Mouse (Mus musculus) lung, embryonic 14.5 days (tissue): ENCODE results near the gene Vars. TPM values are rescaled to one million over a fixed set of nuclear protein-coding genes. Genes with fewer than 3 reads are reported as not detected.
"Not testable (repeated sequence)": the region's sequence is repeated elsewhere in the genome, so short reads cannot be mapped to it uniquely, and the experiment has no call there.

ENCODE experiments used
- ATAC-seq: fragments of 200-750 bp; cut with Nextera tagmentation; 2 replicates; pipeline ENCODE4 v1.8.0; 2017; ENCODE audit warnings: mild to moderate bottlenecking, moderate TSS enrichment, moderate library complexity; ENCODE audit not compliant: insufficient read depth
- DNase-seq: peaks from one replicate; pipeline ENCODE4 v3.0.0-alpha.2; 2015
- H3K27ac ChIP-seq: fragments of 300-500 bp; sonication (generic); 2 replicates; pipeline ENCODE4 v1.5.1; 2014; ENCODE audit warnings: low read depth, mild to moderate bottlenecking, moderate library complexity
- H3K27me3 ChIP-seq: fragments of 300-500 bp; sonication (generic); 2 replicates; pipeline ENCODE4 v1.6.1; 2014; ENCODE audit warnings: low read length, control low read depth; ENCODE audit not compliant: insufficient read depth
- H3K36me3 ChIP-seq: fragments of 300-500 bp; sonication (generic); 2 replicates; pipeline ENCODE4 v1.6.1; 2014; ENCODE audit warnings: control low read depth; ENCODE audit not compliant: insufficient read depth
- H3K4me1 ChIP-seq: fragments of 300-500 bp; sonication (generic); 2 replicates; pipeline ENCODE4 v1.6.1; 2014; ENCODE audit warnings: antibody characterized with exemption, control low read depth; ENCODE audit not compliant: insufficient read depth
- H3K4me2 ChIP-seq: fragments of 300-500 bp; sonication (generic); 2 replicates; pipeline ENCODE4 v1.6.1; 2014; ENCODE audit warnings: mild to moderate bottlenecking
- H3K4me3 ChIP-seq: fragments of 300-500 bp; sonication (generic); 2 replicates; pipeline ENCODE4 v1.5.1; 2014; ENCODE audit warnings: low read depth, low read length
- H3K9ac ChIP-seq: fragments of 300-500 bp; sonication (generic); 2 replicates; pipeline ENCODE4 v1.6.1; 2014
- H3K9me3 ChIP-seq: fragments of 300-500 bp; sonication (generic); 2 replicates; pipeline ENCODE4 v1.6.1; 2016; ENCODE audit warnings: low read depth, low read length, control low read depth
- CTCF ChIP-seq: IDR thresholded peaks from 2 replicates; pipeline ENCODE4 v1.5.1; 2016; ENCODE audit warnings: antibody characterized with exemption, low read depth
- WGBS: fragments of 180-500 bp; shearing (Covaris S2); extraction: QIAGEN DNeasy Blood & Tissue Kit; methylation state at CpG from one replicate; pipeline ENCODE4 v1.1.7; 2014; 5-methylcytosine and 5-hydroxymethylcytosine counted together
- polyA plus RNA-seq: library from polyadenylated mRNA; unstranded; fragments of >200 nt; fragmentation: Nextera tagmentation; extraction: Ambion mirVana; gene quantifications from 2 replicates; pipeline ENCODE4 v1.2.1, GENCODE M21; 2014

The Vars gene
- polyA plus RNA-seq, 1 experiment from 2014 or later: 161 TPM

- no peak overlapping the region for H3K27ac ChIP-seq
- H3K9ac ChIP-seq: no peak overlapping the region
- WGBS: 28% methylated on average over 1 of the region's 1 CpGs
- peaks cover 7% of the 10 kb centered on the region; the same call in 1 of the 2 replicates for H3K27me3 ChIP-seq
- DNase-seq (peak; percentile 71), ATAC-seq (no peak)
- H3K9me3 ChIP-seq: no peaks in the 10 kb centered on the region
- TF ChIP-seq CTCF: peak; percentile 55
- H3K4me3 ChIP-seq: no peak overlapping the region
- H3K36me3 ChIP-seq: peaks cover 5% of the 10 kb centered on the region
- no peak overlapping the region for H3K4me2 ChIP-seq
- H3K4me1 ChIP-seq: no peaks in the 10 kb centered on the region
Observed at GRCm38 (mm10) chr17:34956340-34956739, 44.4 kb upstream of the Vars start.

- not testable (repeated sequence) for H3K27me3 ChIP-seq, H3K27ac ChIP-seq, H3K4me3 ChIP-seq, H3K4me1 ChIP-seq, H3K36me3 ChIP-seq, H3K9ac ChIP-seq, DNase-seq, ATAC-seq, H3K4me2 ChIP-seq, H3K9me3 ChIP-seq
- WGBS: 14% methylated on average over 32 of the region's 40 CpGs
Observed at GRCm38 (mm10) chr17:34957291-34957690, 43.5 kb upstream of the Vars start.

- H3K27ac ChIP-seq, ATAC-seq, H3K36me3 ChIP-seq, H3K4me3 ChIP-seq, H3K9me3 ChIP-seq, H3K9ac ChIP-seq, DNase-seq, H3K27me3 ChIP-seq, H3K4me2 ChIP-seq, H3K4me1 ChIP-seq: not testable (repeated sequence)
- whole genome bisulfite sequencing: 31% methylated on average over 22 of the region's 40 CpGs
Observed at GRCm38 (mm10) chr17:34957966-34958365, 42.8 kb upstream of the Vars start.

- not testable (repeated sequence) for H3K4me1 ChIP-seq, H3K27me3 ChIP-seq, DNase-seq, H3K9me3 ChIP-seq, H3K27ac ChIP-seq, H3K36me3 ChIP-seq
- Histone ChIP-seq H3K4me3 (peak overlapping the region; percentile 41), H3K9ac (0 out of 2 replicates have a peak overlapping the region, but pooled peaks have one; percentile 13), H3K4me2 (peak overlapping the region; percentile 79)
- 0% methylated on average over 13 of the region's 47 CpGs for WGBS
- ATAC-seq: peak; percentile 15
Observed at GRCm38 (mm10) chr17:34958734-34959129, 42.1 kb upstream of the Vars start.

- H3K9me3 ChIP-seq, H3K27me3 ChIP-seq, H3K4me1 ChIP-seq, H3K36me3 ChIP-seq: not testable (repeated sequence)
- peak within 1 kb of the TSS; percentile 41 for H3K4me3 ChIP-seq
- peak; percentile 94 for DNase-seq
- under 1% methylated on average over 25 of the region's 32 CpGs for WGBS
- H3K4me2 ChIP-seq: peak within 1 kb of the TSS; percentile 79
- H3K27ac ChIP-seq: peak within 1 kb of the TSS; percentile 96
- peak; percentile 94 for ATAC-seq
- H3K9ac ChIP-seq: peak within 1 kb of the TSS; percentile 63
Observed at GRCm38 (mm10) chr17:34959130-34959778, 41.5 kb upstream of the Vars start, which contains the start of gene Hspa1b. TSS of gene Hspa1b (minus strand) at chr17:34959238.

GRCm38 (mm10) chr17:34959881-34960515 is 40.8 kb upstream of the Vars start:
- no peaks in the 10 kb centered on the region for H3K4me1 ChIP-seq
- H3K36me3 ChIP-seq: no peaks in the 10 kb centered on the region
- peak; percentile 35; the same call in 1 of the 2 replicates for ATAC-seq
- peaks cover 7% of the 10 kb centered on the region; the same call in 1 of the 2 replicates for H3K27me3 ChIP-seq
- H3K9me3 ChIP-seq: no peaks in the 10 kb centered on the region
- DNase-seq: peak; percentile 54
- H3K4me2 ChIP-seq: peak overlapping the region; percentile 79
- peak overlapping the region; percentile 41 for H3K4me3 ChIP-seq
- H3K9ac ChIP-seq: peak overlapping the region; percentile 63
- no peak for TF ChIP-seq CTCF
- WGBS: 10% methylated on average over 12 of the region's 12 CpGs
- peak overlapping the region; percentile 96 for H3K27ac ChIP-seq

GRCm38 (mm10) chr17:34960702-34961493 is 39.9 kb upstream of the Vars start:
- no peak overlapping the region for H3K27ac ChIP-seq
- H3K9me3 ChIP-seq: no peaks in the 10 kb centered on the region
- no peak overlapping the region for H3K4me3 ChIP-seq
- no peaks in the 10 kb centered on the region for H3K4me1 ChIP-seq
- H3K36me3 ChIP-seq: no peaks in the 10 kb centered on the region
- H3K9ac ChIP-seq: no peak overlapping the region
- ATAC-seq: no peak
- peaks cover 4% of the 10 kb centered on the region; the same call in 1 of the 2 replicates for H3K27me3 ChIP-seq
- no peak for DNase-seq
- no peak for TF ChIP-seq CTCF
- H3K4me2 ChIP-seq: no peak overlapping the region; the same call in 1 of the 2 replicates
